Mouse (Mus musculus) stomach, postnatal 0 days (tissue): ENCODE results near the gene Cyp21a1. TPM values are rescaled to one million over a fixed set of nuclear protein-coding genes. Genes with fewer than 3 reads are reported as not detected.

ENCODE experiments used
- ATAC-seq: fragments of 200-750 bp; cut with Nextera tagmentation; 2 replicates; pipeline ENCODE4 v1.8.0; 2017; ENCODE audit not compliant: low FRiP score, low TSS enrichment
- DNase-seq: peaks from one replicate; pipeline ENCODE4 v3.0.0-alpha.2; 2016; ENCODE audit warnings: low spot score
- H3K27ac ChIP-seq: fragments of 300-500 bp; sonication (generic); replicated peaks from 2 replicates; pipeline ENCODE4 v1.5.1; 2014; ENCODE audit warnings: mild to moderate bottlenecking, control low read depth
- H3K27me3 ChIP-seq: fragments of 300-500 bp; sonication (generic); 2 replicates; pipeline ENCODE4 v1.6.1; 2014; ENCODE audit warnings: low read length; ENCODE audit not compliant: control insufficient read depth, insufficient read depth
- H3K36me3 ChIP-seq: fragments of 300-500 bp; sonication (generic); 2 replicates; pipeline ENCODE4 v1.6.1; 2014; ENCODE audit warnings: low read length, mixed read lengths; ENCODE audit not compliant: control insufficient read depth, insufficient read depth
- H3K4me1 ChIP-seq: fragments of 300-500 bp; sonication (generic); replicated peaks from 2 replicates; pipeline ENCODE4 v1.6.1; 2014; ENCODE audit warnings: antibody characterized with exemption; ENCODE audit not compliant: control insufficient read depth, insufficient read depth
- H3K4me2 ChIP-seq: fragments of 300-500 bp; sonication (generic); replicated peaks from 2 replicates; pipeline ENCODE4 v1.6.1; 2014; ENCODE audit warnings: low read depth, mild to moderate bottlenecking, control low read depth, moderate library complexity
- H3K4me3 ChIP-seq: fragments of 300-500 bp; sonication (generic); 2 replicates; pipeline ENCODE4 v1.5.1; 2014; ENCODE audit warnings: low read depth, low read length, control low read depth
- H3K9ac ChIP-seq: fragments of 300-500 bp; sonication (generic); 2 replicates; pipeline ENCODE4 v1.6.1; 2014; ENCODE audit warnings: mild to moderate bottlenecking, low read length, control low read depth, mixed read lengths
- H3K9me3 ChIP-seq: fragments of 300-500 bp; sonication (generic); 2 replicates; pipeline ENCODE4 v1.6.1; 2016; ENCODE audit warnings: low read length; ENCODE audit not compliant: control insufficient read depth
- CTCF ChIP-seq: IDR thresholded peaks from 2 replicates; pipeline ENCODE4 v1.5.1; 2016; ENCODE audit warnings: antibody characterized with exemption, low read depth, mild to moderate bottlenecking, moderate library complexity
- EP300 ChIP-seq: optimal IDR thresholded peaks from 2 replicates; pipeline ENCODE3; 2016; ENCODE audit warnings: antibody characterized with exemption
- WGBS: fragments of 180-500 bp; shearing (Covaris S2); extraction: QIAGEN DNeasy Blood & Tissue Kit; methylation state at CpG from one replicate; pipeline ENCODE4 v1.1.7; 2014; 5-methylcytosine and 5-hydroxymethylcytosine counted together
- polyA plus RNA-seq: library from polyadenylated mRNA; unstranded; fragments of >200 nt; fragmentation: Nextera tagmentation; extraction: Ambion mirVana; gene quantifications from 2 replicates; pipeline ENCODE4 v1.2.1, GENCODE M21; 2015

Cyp21a1 gene
- polyA plus RNA-seq, 1 experiment from 2014 or later: not detected

DNA sequence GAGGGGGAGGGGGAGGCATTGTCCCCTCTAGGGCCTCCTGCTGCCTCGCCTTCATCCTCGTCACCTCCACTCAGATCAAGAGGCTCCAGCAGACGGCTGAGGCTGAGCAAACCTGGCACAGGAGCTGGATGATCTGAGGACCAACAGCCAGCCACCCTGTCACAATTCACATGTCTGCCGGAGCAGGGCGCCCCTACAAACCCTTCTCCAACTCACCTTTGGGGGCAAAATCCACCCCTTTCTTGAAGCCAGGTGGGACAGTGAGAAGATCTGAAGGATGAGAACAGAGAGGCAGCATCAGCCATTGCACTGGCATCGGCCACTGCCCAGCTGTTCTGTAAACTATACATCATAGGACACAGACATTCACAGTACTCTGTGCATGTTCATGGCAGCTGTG is 42.8 kb upstream of the Cyp21a1 start:
- H3K27ac ChIP-seq: no peak overlapping the region
- 0 out of 2 replicates have a peak, but pooled peaks cover 2% of the 10 kb centered on the region for H3K4me1 ChIP-seq
- H3K4me2 ChIP-seq: no peak overlapping the region
- no peak overlapping the region for H3K4me3 ChIP-seq
- H3K9ac ChIP-seq: no peak overlapping the region
- H3K36me3 ChIP-seq: peaks cover 9% of the 10 kb centered on the region
- DNase-seq (no peak), ATAC-seq (no peak)
- no peaks in the 10 kb centered on the region for H3K27me3 ChIP-seq
- 92% methylated on average over 6 of the region's 6 CpGs for WGBS
- TF ChIP-seq EP300 (no peak), CTCF (no peak)
- no peaks in the 10 kb centered on the region for H3K9me3 ChIP-seq

DNA sequence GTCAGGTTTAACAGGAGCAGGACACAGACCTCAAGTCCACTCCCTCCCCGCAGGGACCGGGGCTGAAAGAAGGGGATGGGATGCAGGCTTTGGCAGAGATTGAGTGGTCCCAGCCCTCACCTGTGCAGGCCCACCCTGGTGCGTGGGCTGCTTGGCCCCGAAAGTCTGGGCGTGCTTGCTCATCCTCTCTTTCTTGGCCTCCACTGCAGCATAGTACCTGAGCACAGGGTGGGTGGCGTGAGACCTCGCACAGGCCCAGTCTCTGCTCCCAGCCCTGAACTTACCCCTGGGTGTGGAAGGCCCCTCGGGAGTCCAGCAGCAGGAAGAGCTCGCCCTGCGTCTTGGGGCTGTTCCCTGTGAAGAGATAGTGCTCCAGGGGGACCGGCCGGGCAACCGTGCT is 40.5 kb upstream of the Cyp21a1 start:
- no peaks in the 10 kb centered on the region for H3K4me1 ChIP-seq
- H3K27me3 ChIP-seq: no peaks in the 10 kb centered on the region
- H3K36me3 ChIP-seq: peaks cover 20% of the 10 kb centered on the region
- no peak for ATAC-seq
- no peak overlapping the region for H3K27ac ChIP-seq
- H3K9me3 ChIP-seq: no peaks in the 10 kb centered on the region
- DNase-seq: no peak
- TF ChIP-seq EP300: no peak
- TF ChIP-seq CTCF: no peak
- 92% methylated on average over 12 of the region's 13 CpGs for WGBS
- no peak overlapping the region for H3K4me2 ChIP-seq
- H3K4me3 ChIP-seq: no peak overlapping the region
- H3K9ac ChIP-seq: no peak overlapping the region

DNA sequence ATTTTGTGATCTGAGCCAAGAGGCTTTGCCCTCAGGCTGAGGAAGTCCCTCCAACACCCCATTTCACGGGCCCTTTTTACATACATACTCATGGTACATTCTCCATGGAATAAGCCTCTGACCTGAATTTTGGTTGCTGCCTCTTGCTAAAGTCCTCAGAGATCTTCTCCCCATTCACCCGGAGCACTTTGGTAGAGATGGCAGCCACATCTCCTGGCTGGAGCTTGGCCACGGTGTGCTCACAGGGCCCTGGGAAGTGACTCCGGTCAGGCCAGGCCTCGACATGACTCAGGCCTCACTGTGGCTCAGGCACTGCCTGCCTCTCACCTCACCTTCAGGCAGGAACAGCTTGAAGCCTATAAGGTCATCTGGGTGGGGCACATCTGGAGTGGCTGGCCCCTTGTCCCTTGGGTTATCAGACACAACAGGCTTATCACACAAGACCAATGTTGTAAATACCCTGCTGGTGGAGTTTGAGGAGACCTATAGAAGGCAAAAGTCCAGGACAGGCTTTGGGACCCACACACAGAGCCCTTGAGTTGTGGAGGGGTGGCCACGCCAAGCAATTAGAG is 36.5 kb upstream of the Cyp21a1 start:
- no peak overlapping the region for H3K4me2 ChIP-seq
- H3K36me3 ChIP-seq: peaks cover 20% of the 10 kb centered on the region
- 81% methylated on average over 6 of the region's 6 CpGs for WGBS
- H3K27ac ChIP-seq: no peak overlapping the region
- no peaks in the 10 kb centered on the region for H3K27me3 ChIP-seq
- no peak overlapping the region for H3K9ac ChIP-seq
- no peak for ATAC-seq
- H3K4me1 ChIP-seq: 0 out of 2 replicates have a peak, but pooled peaks cover 5% of the 10 kb centered on the region
- H3K4me3 ChIP-seq: no peak overlapping the region
- H3K9me3 ChIP-seq: no peaks in the 10 kb centered on the region
- TF ChIP-seq EP300 (no peak), CTCF (no peak)
- no peak for DNase-seq

DNA sequence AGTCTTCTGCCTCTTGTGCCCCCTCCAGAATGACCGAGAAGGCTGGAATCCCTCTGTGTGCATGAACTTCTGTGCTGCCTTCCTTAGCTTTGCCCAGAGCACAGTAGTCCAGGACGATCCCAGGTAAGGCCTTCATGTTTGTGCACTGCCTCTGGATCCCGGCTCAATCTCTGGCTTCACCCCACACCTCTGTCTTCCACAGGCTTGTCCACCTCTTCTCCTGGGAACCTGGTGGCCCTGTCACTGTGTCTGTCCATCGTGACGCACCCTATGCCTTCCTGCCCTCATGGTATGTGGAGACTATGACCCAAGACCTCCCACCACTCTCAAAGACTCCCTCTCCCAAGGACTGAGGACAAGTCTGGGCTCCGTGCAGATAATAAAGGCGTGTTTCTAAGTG is 34.4 kb upstream of the Cyp21a1 start:
- WGBS: 86% methylated on average over 7 of the region's 7 CpGs
- no peak overlapping the region for H3K9ac ChIP-seq
- no peak overlapping the region for H3K27ac ChIP-seq
- 0 out of 2 replicates have a peak, but pooled peaks cover 5% of the 10 kb centered on the region for H3K4me1 ChIP-seq
- no peak for TF ChIP-seq CTCF
- no peak for TF ChIP-seq EP300
- H3K9me3 ChIP-seq: no peaks in the 10 kb centered on the region
- H3K36me3 ChIP-seq: peaks cover 15% of the 10 kb centered on the region
- no peak overlapping the region for H3K4me2 ChIP-seq
- H3K4me3 ChIP-seq: no peak overlapping the region
- DNase-seq (no peak), ATAC-seq (no peak)
- no peaks in the 10 kb centered on the region for H3K27me3 ChIP-seq

DNA sequence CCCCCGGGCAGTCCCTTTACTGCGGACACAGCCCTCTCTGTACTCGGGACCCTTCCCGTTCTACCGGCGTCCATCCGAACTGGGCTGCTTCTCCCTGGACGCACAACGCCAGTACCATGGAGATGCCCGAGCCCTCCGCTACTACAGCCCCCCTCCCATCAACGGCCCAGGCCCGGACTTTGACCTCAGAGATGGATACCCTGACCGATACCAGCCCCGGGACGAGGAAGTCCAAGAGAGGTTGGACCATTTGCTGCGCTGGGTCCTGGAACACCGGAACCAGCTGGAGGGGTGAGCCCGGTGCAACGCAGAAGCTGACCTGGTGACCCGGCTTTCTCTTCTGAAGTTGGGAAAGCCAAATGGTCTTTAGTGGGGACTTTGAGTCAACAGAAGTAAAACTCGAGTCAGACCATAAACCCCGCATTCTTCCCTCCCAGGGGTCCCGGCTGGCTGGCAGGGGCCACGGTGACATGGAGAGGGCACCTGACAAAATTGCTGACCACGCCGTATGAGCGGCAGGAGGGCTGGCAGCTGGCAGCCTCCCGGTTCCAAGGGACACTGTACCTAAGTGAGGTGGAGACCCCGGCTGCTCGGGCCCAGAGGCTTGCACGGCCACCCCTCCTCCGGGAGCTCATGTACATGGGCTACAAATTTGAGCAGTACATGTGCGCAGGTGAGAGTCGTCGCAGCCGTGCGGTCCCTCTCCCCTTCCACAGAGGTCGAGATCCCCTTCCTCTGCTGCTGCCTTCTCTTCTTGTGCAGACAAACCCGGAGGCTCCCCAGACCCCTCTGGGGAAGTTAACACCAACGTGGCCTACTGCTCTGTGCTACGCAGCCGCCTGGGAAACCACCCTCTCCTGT is 33.3 kb upstream of the Cyp21a1 start:
- DNase-seq (peak; percentile 31), ATAC-seq (peak; percentile 36)
- H3K9ac ChIP-seq: peak overlapping the region; percentile 73
- H3K27ac ChIP-seq: peak overlapping the region; percentile 86
- no peaks in the 10 kb centered on the region for H3K27me3 ChIP-seq
- H3K4me3 ChIP-seq: peak overlapping the region; percentile 73
- H3K36me3 ChIP-seq: peaks cover 15% of the 10 kb centered on the region; the same call in 1 of the 2 replicates
- H3K4me2 ChIP-seq: peak overlapping the region; percentile 93
- TF ChIP-seq EP300 (no peak), CTCF (no peak)
- 0 out of 2 replicates have a peak, but pooled peaks cover 5% of the 10 kb centered on the region for H3K4me1 ChIP-seq
- 32% methylated on average over 41 of the region's 43 CpGs for WGBS
- no peaks in the 10 kb centered on the region for H3K9me3 ChIP-seq

DNA sequence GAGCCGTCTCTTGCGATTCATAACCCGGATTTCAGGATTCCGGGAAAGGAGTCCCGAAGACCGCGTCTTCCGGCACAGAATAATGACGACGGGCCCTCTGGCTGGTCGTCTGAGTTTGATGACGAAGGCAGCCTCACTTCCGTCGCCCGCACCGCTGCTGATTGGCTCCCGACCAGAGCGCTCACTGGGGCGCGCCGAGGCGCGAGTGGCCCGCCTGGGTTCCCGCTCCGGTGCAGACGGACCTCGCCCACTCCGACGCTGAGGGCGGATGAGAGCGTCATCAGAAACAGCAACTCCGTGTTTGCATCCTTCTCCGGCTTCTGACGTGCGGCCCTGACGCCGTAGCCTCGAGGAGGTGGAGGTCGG is 32.5 kb upstream of the Cyp21a1 start, which contains the start of the genes Stk19 and Dxo:
Stk19 (minus strand) TSS at position 90 of the 366 bp plus-strand sequence.
Dxo (plus strand) TSS at position 164 of the 366 bp plus-strand sequence.
- Histone ChIP-seq H3K27ac (peak within 1 kb of the TSS; percentile 86), H3K9ac (peak within 1 kb of the TSS; percentile 75), H3K27me3 (no peaks in the 10 kb centered on the region), H3K36me3 (peaks cover 15% of the 10 kb centered on the region; the same call in 1 of the 2 replicates), H3K4me2 (peak within 1 kb of the TSS; percentile 97), H3K4me3 (peak within 1 kb of the TSS; percentile 73), H3K4me1 (0 out of 2 replicates have a peak, but pooled peaks cover 5% of the 10 kb centered on the region), H3K9me3 (no peaks in the 10 kb centered on the region)
- ATAC-seq (peak; percentile 95), DNase-seq (peak; percentile 98)
- WGBS: under 1% methylated on average over 40 of the region's 40 CpGs
- TF ChIP-seq CTCF: no peak
- TF ChIP-seq EP300: no peak
